Mouse (Mus musculus): ENCODE measurements at regions not wholly inside any gene's neighbourhood (a gene's known extent, or its start where the extent isn't known, plus 50 kb on each side); places are given as distances from the start of the nearest gene placed in this dataset.

DNA sequence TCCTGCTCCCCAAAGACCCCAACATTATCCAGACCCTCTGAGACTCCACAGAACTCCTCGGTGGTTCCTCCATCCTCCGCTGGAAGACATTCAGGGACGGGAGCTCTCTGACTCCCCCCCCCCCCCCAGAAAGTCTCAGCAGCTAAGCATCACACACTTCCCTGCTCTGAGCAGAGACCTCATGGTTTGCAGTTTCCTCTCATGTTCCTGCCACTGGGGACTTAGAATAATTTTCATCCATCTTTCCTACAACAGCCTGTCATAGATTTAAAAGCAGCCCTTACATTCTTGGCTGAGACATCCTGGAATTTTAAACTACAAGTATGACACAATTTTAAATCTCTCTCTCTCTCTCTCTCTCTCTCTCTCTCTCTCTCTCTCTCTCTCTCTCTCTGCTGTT lies 69.2 kb downstream of the Gpr65 start:
- no peak for DNase-seq (ENCODE audit: low read depth, low spot score)

DNA sequence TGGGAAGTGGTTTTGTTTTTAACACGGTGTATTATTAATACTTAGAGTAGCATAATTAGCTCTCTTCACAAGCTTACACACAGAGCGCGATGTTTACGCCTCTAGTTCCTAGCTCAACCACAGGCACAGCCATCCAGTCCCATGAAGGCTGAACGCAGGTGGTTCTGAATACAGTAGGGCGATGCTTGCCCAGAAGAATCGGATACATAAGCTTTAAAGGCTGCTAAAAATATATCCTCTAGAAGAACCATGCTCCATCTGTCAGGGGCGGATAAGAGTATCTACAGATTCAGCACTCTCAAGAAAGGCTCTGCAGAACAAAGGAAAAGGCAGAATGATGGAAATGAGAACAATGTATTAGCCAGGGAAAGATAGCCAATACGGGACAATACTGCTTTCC lies 71.1 kb downstream of the Gpr65 start:
- no peak for DNase-seq (ENCODE audit: low read depth, low spot score)

DNA sequence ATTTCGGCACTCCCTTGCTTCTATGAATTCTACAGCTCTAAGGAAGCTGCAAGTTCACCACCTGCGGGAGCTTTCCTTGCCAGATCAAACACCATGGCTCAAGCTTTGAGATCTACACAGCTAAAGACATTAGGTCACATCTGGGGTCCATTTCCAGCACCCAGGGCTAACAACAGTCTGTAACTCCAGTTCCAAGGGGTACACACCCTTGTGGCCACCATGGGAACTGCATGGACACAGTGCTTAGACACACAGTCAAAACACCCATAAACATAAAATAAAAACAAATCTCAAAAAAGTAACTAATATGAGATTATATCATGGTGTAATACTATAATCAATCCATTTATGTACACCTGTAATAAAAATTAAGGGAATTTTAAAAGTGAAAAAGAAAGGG lies 73.7 kb downstream of the Gpr65 start:
- peak; percentile 17 for DNase-seq (ENCODE audit: low read depth, low spot score)

DNA sequence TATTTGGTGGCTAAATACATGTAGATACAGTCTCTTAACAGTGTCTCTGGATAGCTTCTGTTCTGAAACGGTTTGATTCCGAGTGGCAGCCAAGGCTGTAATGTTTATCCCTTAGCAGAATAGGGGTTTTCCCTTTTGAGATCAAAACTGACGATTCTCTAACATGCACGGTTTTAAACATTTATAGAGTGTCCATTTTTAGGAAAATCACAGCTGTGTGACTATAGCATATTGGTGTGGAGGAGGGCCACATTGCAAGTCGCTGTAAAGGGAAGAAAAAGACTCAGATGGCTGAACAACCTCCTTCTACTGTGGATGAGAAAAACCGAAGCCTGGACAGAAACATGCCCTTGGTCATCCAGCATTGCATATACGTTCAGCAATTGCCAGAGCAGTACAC lies 75.2 kb downstream of the Gpr65 start:
- DNase-seq (ENCODE audit: low read depth, low spot score), result no peak

DNA sequence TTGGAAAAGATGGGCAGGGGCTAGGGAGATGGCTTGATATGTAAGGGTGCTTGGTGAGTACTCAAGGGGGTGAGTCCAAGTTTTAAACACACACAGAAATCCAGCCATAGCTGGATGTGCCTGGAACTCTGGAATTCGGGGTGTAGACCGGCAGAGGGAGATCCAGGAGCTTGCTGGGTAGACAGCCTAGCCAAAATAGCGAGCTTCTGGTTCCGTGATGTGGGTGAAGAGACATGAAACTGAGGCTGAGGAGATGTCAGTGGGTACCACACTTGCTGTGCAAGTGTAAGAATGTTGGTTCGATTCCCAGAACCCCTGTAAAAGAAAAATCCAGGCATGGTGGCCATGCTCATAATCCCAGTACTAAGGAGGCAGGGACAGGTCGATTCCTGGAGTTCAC lies 78.6 kb downstream of the Gpr65 start:
- DNase-seq (ENCODE audit: low read depth, low spot score), result no peak

DNA sequence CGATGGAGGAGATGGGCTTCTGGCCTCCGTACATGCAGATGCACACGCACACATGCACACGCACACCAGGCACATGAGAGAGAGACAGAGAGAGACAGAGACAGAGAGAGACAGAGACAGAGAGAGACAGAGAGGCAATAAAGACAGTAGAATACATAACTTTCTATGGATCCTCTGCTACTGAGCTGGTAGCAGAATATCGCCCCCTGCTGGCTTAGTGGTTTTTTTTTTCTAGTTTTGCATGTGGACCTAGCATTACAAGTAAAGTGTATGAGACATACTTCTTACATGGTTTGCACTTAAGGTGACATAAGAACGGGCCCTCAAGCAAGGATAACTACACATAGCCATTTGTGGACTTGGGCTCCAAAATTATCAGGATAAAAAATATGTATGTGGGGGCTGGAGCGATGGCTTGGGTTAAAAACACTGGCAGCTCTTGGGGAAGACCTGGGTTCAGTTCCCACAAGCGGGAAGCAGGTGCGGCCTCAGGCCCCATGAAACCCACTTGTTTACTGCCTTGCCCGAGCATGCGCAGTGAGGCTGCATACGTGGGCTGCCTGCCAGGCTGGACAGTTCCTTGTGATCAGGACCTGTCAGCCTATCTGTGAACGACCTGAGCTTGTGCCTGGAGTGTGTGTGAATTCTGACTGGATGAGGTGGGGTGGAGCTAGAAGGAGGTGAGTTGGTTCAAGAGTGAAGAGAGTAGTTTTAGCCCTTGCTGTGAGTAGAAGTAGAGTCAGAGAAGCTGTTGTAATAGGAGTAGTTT lies 79.3 kb downstream of the Gpr65 start:
- DNase-seq (ENCODE audit: low read depth, low spot score), result peak; percentile 40

DNA sequence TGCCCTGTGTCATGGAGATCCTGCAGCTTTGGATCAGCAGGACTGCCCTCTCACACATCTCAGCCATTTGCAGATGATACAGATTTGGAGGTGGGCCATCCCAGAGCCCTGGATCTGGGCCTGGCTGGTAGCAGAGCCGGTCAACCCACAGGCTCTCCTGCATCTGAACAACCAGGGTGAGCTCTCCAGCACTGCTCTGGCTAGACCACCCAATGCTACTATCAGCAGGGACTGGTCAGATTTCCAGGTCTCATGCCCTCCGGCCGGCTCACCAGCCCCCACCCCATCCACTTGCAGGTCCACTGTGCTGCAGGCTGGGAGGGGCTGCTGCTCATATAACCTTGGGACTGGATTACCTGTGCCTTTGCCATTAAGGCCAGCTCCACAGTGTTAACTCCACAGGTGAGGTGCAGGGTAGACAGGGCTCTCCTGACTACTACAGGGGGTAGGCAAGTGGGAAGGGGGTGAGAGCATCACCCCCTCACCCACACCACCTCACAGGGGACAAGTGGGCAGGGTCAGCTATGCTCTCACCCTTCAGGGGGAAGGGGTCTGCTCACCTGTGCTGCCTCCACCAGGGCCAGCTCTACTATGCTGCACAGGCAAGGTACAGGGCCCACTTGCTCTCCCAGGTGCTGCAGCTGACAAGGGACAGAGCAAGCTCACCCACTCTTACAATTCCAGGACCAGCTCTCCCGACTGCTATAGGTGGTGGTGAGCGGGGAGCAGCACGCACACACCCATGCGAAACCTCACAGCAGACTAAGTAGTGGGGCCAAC lies 81.6 kb downstream of the Gpr65 start:
- no peak for DNase-seq (ENCODE audit: low read depth, low spot score)

DNA sequence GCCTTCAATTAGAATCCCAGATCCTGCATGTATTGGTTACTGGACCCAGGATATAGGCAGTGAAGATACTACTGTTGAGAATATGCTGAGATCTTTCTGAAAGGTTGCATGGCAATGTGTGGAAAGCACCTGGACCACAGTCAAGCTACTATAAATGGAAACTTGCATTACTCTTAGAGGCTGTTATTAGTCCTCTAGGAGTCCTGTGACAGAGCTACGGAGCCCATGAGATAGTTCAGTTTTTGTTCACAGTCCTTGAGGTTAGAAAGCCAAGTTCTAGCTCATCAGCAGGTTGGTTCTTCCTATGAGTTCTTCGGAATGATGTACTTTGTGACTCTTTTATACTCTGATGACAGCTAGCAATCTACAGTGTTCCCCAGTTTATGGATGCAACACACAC lies 84.0 kb downstream of the Gpr65 start:
- DNase-seq (ENCODE audit: low read depth, low spot score), result no peak

DNA sequence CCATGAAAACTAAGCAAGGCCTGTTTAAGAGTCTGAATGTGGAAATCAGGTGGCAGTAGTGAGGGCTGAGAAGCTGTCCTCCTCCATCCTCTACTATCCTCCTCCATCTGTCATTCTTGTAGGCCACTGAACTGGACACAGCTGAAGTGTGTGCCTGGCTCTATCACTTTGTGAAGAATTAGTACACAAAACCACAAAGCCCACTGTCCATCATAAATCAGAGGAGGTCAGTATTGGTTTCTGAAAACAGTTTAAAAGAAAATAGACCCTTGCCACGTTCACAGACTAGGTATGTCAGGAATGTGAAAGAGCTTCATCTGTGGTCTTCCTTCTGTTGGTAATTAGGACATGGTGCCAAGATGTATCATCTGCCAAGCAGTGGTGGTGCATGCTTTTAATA lies 86.1 kb downstream of the Gpr65 start:
- no peak for DNase-seq (ENCODE audit: low read depth, low spot score)

DNA sequence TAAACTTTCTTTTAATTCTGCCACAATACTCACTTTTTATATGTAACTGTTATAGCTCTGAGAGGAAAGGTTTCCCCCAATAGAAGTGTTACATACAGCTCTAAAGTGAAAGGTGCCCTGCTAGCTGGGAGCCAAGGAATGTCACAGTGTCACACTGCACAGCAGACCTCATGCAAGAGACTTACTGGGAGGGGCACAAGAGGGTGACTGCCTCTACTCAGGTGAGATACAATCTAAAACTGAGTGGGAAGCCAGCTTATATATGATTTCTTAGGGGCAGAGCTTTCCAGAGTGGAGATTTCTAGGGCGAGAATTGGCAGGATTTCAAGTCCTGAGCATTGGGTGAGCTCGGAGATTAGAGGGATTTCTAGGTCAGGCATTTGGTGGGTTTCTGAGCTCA lies 99.1 kb downstream of the Gpr65 start:
- DNase-seq (ENCODE audit: low read depth, low spot score), result no peak

DNA sequence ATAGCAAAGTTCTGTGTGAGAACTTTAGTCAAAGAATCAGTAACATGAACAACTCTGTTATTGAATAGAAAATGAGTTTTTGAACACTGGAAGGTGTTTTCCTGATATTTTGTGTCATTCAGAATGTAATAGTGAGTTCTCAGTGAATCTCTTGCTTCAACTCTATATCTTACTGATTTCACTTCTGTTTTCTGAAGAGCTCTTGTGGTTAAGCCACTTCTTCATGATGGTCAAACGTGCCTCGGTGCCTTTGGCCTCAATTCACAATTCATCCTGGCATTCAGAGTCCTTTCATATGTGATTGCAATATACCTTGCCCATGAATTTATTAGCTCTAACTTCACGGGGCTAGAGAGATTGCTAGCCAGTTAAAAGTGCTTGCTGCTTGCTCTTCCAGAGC lies 102.3 kb downstream of the Gpr65 start:
- DNase-seq (ENCODE audit: low read depth, low spot score), result no peak

DNA sequence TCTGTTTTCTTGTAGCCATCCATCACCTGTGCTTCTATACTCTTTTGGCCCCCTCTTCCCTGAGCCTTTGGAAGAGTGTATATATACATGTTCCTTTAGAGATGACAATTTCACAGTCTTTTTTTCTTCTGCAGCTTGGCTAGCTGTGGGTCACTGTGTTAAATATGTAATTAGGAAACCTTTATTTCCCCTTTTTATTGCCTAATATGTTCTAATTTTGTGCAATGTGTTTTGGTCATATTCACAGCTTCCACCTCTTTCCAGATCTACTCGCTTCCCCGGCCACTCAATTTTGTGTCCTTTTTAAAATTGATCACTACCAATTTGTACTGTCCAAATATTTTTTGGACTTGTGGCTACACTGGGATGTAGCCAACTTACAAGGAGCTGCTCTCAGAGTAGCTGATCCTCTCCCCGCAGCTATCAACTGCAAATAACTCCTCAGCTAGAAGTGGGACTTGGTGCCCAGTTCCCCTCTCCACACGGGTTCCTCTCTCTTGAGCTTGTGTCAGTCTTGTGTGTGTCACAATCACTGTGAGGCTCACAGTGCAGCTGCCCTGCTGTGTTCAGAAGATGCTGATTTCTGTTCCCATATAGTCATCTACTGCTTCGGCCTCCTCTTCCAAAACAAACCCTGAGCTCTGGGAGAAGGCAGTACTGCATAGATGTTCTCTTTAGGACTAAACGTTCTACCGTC lies 106.9 kb downstream of the Gpr65 start:
- no peak for DNase-seq (ENCODE audit: low read depth, low spot score)
